Mouse (Mus musculus): ENCODE measurements around the gene Acsl1. TPM values are rescaled to one million over a fixed set of nuclear protein-coding genes. Genes with fewer than 3 reads are reported as not detected.

The Acsl1 gene
- polyA plus RNA-seq (2016; fragmentation: Nextera tagmentation; extraction: Ambion mirVana), result 12.4 and 14.1 TPM in 2 replicates

DNA sequence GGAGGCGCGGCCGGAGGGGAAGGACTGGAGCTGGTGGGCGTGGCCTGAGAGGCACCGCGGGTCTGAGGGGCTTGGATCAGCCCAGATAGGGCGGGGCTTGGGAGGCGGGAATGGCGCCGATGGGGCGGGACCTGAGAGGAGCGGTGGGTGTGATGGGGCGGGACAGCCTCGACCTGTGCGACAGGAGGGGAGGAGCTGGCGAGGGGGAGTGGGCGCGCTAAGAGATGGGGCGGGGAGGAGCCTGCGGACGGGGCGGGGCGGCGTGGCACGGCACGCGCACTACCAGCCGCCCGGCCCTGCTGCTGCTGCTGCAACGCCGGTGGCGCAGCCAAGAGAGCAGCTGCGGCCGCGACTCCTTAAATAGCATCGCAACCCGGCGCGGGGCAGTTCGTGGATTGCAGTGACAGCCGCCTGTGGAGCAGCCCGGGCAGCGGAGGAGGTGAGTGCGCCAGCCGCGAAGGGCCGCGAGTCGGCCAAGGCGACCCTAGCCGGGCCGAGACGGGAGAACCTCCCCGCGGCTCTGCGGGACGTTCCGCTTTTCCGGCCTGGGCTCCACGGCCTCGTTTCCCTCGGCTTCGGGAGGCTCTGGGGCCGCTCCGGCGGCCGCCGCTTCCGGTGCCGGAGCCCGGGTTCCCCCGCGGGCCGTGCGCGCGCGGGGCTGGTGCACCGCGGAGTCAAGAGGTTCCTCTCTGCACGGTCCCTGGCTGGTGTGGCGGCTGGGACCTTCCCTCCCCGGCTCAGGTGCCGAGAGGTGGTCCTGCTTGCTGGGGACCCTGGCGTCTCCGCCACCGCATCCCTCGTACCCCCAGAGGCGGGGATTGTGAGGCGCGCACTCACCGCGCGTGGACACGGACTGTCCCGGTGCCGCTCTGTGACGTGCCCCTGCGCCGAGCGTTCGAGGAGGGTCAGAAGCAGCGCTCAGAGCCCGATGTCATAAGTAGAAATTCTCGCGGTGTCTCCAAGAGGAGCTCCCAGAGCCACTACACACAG is at the start of gene Acsl1:
Acsl1 (plus strand) TSS at position 246 of the 990 bp plus-strand sequence.
- no peaks in the 10 kb centered on the region for H3K9me3 ChIP-seq (replicated peaks)
- H3K36me3 ChIP-seq, result no peaks in the 10 kb centered on the region
- peak within 1 kb of the TSS; percentile 78 for H3K9ac ChIP-seq
- peak within 1 kb of the TSS; percentile 79 for H3K4me3 ChIP-seq
- H3K4me2 ChIP-seq (replicated peaks), result peak within 1 kb of the TSS; percentile 96
- ATAC-seq (ENCODE audit: low FRiP score), result peak; percentile 97
- H3K27me3 ChIP-seq, result peaks cover 14% of the 10 kb centered on the region
- peak within 1 kb of the TSS; percentile 74 for H3K27ac ChIP-seq
- under 1% methylated on average over 90 of the region's 106 CpGs for WGBS
- H3K4me1 ChIP-seq, result peaks cover 5% of the 10 kb centered on the region

DNA sequence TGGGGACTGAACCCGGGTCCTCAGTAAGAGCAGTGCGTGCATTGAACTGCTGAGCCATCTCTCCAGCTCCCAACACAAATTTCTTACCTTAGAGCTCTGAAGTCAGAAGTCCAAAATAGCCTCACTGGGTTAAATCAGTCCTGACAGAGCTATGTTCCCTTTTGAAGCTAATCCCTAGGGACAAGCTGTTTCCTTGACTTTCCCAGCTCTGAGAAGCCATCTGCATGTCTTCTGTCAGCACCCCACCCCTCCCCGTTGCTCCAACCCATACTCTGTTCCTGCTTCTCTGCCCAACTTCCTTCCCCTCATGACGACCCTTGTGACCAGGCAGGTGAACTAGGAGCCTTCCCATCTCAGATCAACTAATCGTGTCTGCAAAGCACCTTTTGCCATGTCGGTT is 49.3 kb upstream of the Acsl1 start:
- no peak overlapping the region for H3K27ac ChIP-seq
- no peak for ATAC-seq (ENCODE audit: low FRiP score)
- H3K9me3 ChIP-seq (replicated peaks), result no peaks in the 10 kb centered on the region
- no peaks in the 10 kb centered on the region for H3K36me3 ChIP-seq
- H3K27me3 ChIP-seq, result no peaks in the 10 kb centered on the region
- H3K4me2 ChIP-seq (replicated peaks), result no peak overlapping the region
- no peak overlapping the region for H3K9ac ChIP-seq
- H3K4me1 ChIP-seq, result no peaks in the 10 kb centered on the region
- no peak overlapping the region for H3K4me3 ChIP-seq
- 76% methylated on average over 6 of the region's 6 CpGs for WGBS

DNA sequence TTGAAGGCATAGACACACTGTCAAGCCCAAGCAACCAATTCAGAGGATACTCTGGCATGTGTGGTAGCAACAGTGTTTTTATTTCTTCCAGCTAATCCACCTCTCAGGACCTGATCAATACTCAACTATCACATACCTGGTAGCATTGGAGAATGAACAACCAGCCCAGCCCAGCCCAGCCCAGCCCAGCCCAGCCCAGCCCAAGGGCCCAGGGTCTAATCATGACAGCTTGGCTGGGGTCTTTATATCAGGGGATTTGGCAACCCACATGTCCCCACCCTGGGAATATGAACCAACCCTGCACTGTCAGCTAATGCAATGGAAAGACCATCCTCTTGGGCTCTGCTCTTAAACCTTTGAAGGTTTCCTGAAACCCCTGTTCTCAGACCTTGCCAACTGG is 42.9 kb upstream of the Acsl1 start:
- Histone ChIP-seq H3K9ac (no peak overlapping the region), H3K27me3 (no peaks in the 10 kb centered on the region), H3K4me2 (replicated peaks) (no peak overlapping the region), H3K27ac (no peak overlapping the region), H3K4me3 (no peak overlapping the region), H3K4me1 (no peaks in the 10 kb centered on the region), H3K9me3 (replicated peaks) (no peaks in the 10 kb centered on the region), H3K36me3 (no peaks in the 10 kb centered on the region)
- ATAC-seq (ENCODE audit: low FRiP score), result no peak

DNA sequence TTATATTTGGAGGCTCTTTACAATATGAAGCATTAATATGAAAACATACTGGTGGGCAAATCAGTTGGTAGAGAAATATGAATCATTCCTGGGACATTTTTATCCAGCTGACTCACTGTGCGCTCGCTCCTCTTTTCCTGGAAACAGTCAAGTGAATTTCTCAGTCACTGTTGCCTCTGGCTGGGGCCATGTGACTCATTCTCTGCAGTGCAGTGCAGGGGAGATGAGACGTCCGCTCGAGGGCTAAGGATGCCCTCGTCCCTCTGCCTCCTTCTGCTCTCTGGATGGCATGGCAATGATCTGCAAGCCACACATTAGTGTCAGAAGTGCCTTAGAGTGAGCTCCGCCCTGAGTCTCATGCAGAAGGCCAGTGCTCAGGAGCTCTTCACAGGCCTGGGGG is 41.0 kb upstream of the Acsl1 start:
- 73% methylated on average over 7 of the region's 7 CpGs for WGBS

DNA sequence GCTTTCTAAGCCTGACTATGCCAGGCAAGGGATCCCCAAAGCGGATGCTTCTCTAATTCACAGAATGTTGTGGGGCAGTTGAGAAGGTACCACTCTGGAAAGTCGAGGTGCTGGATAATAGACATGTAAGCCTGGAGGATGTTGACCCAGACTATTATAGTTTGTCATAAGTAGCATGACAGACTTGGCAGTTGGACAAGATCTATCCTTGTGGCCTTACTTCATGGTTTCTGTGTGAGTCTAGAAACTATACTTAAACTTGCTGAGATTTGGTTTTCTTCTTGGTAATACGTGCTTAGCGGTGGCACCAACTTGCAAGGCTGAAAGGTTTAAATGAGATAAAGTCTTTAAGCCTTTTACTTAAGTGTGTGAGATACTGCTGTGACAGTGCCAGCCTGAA is 38.9 kb upstream of the Acsl1 start:
- no peak for ATAC-seq (ENCODE audit: low FRiP score)
- H3K27ac ChIP-seq, result no peak overlapping the region

More for the DNA sequence above, 41.0 kb upstream of the Acsl1 start:
- Histone ChIP-seq H3K4me1 (no peaks in the 10 kb centered on the region), H3K4me2 (replicated peaks) (no peak overlapping the region), H3K27ac (no peak overlapping the region), H3K27me3 (no peaks in the 10 kb centered on the region), H3K9ac (no peak overlapping the region), H3K36me3 (no peaks in the 10 kb centered on the region), H3K9me3 (replicated peaks) (no peaks in the 10 kb centered on the region), H3K4me3 (no peak overlapping the region)
- no peak for ATAC-seq (ENCODE audit: low FRiP score)

DNA sequence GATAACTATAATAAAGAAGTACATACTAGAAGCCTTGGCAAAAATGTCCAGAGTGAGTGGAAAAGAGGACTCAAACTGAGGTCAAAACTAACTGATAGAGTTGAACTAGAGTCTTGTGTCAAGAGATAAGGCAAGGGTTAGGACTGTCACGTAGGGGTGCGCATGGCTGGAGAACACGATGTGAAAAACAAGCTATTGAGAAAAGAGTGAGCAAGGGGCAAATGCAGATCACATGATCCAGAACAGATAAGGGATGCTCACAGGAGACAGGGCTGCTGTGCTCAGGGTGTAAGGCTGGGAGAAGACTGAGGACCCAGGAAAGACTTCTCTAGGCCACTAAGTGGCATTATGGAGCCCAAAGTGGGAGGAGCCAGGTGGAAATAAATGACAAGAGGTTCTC is 38.3 kb upstream of the Acsl1 start:
- Histone ChIP-seq H3K9me3 (replicated peaks) (no peaks in the 10 kb centered on the region), H3K4me3 (no peak overlapping the region), H3K4me2 (replicated peaks) (no peak overlapping the region), H3K36me3 (no peaks in the 10 kb centered on the region), H3K27ac (no peak overlapping the region), H3K9ac (no peak overlapping the region), H3K4me1 (no peaks in the 10 kb centered on the region), H3K27me3 (no peaks in the 10 kb centered on the region)
- WGBS, result 93% methylated on average over 3 of the region's 3 CpGs
- no peak for ATAC-seq (ENCODE audit: low FRiP score)

More for the DNA sequence above, 38.9 kb upstream of the Acsl1 start:
- H3K27me3 ChIP-seq, result no peaks in the 10 kb centered on the region
- H3K36me3 ChIP-seq, result no peaks in the 10 kb centered on the region
- 90% methylated on average over 4 of the region's 4 CpGs for WGBS
- no peak overlapping the region for H3K4me3 ChIP-seq
- no peaks in the 10 kb centered on the region for H3K4me1 ChIP-seq
- H3K9me3 ChIP-seq (replicated peaks), result no peaks in the 10 kb centered on the region
- no peak overlapping the region for H3K9ac ChIP-seq
- H3K4me2 ChIP-seq (replicated peaks), result no peak overlapping the region

DNA sequence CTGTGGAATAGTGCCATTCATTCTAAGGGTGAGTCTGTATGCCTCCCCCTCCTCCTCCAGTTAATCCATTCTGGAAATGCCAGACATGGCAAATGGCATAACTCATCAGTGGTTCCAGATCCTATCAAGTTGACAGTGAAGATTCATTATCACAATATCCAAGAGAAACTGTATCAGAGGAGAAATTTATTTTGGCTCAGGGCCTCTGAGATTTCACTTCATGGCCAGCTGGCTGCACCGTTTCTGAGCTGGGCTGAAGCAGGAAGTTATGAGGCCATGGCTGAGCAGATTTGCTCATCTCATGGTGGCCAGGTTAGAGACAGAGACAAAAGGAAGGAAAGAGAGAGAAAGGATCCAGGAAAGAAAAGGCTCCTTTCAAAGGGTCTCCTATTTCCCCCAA is 37.2 kb upstream of the Acsl1 start:
- Histone ChIP-seq H3K4me3 (no peak overlapping the region), H3K27ac (no peak overlapping the region), H3K4me2 (replicated peaks) (no peak overlapping the region), H3K9ac (no peak overlapping the region), H3K27me3 (no peaks in the 10 kb centered on the region), H3K4me1 (no peaks in the 10 kb centered on the region), H3K9me3 (replicated peaks) (no peaks in the 10 kb centered on the region), H3K36me3 (no peaks in the 10 kb centered on the region)
- ATAC-seq (ENCODE audit: low FRiP score), result no peak
- 59% methylated on average over 1 of the region's 1 CpGs for WGBS

DNA sequence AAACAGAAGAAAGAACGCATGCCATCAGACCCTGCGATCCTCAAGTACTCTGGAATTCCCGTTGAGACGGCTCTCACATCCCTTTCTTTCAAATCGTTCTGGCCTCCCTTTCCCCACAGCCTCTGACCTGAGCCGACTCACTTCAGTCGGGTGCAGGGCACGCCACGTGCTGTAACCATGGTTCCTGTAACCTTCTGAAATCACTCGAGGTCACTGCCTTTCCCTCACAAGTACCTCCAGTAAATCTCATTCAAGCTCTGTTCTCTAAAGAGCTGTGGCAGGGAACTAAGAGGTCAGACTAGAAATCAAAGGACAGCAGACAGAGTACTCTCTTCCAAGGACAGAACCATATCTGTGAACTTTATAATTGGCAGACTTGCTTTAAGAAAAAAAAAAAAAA is 32.3 kb upstream of the Acsl1 start:
- Histone ChIP-seq H3K9ac (no peak overlapping the region), H3K4me3 (no peak overlapping the region), H3K27ac (no peak overlapping the region), H3K27me3 (no peaks in the 10 kb centered on the region), H3K36me3 (no peaks in the 10 kb centered on the region), H3K4me2 (replicated peaks) (no peak overlapping the region), H3K9me3 (replicated peaks) (no peaks in the 10 kb centered on the region), H3K4me1 (no peaks in the 10 kb centered on the region)
- WGBS, result 68% methylated on average over 10 of the region's 10 CpGs
- ATAC-seq (ENCODE audit: low FRiP score), result no peak

DNA sequence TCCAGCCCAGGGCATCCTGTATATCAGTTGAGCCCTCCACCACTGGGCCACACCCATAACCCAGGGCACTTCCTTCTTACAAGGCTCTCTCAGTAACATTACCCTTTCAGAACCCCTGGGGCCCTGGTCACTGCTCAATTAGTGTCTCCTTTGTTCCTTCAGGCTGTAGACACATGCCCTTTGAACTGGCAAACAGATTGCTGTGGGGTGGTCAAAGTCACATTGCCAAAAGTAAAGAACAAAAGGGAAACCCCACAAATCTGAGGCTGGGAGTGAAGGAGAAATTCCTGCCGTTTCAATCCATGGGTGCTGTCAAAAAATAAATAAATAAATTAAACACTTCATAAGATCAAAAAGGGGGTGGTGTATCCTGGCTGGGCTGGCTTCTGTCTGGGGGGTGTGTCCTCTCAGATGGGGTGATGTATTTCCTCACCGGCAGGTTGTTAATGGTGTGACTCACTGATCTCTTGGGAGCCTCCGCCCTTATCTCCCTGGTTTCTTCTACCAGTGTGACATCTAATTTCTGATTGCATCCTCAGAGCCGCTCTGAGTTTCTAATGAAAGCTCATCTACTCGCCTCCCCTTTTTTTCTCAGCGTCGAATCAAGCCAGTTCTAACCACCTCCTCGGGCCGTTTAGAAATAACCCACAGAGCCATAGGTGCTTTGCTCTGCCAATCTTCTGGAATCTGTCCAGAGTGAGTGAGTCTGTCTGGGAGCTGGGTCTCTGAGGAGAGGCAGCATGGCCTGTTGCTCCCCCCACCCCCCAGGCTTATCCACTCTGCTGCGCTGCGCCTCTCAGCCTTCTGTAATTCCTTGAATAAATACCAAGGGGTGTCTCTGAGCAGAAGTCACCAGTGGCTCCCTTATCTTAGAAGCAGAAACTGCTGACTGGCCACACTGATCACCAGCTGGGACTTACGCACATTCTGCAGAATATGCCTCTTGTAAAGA is 24.6 kb upstream of the Acsl1 start:
- ATAC-seq (ENCODE audit: low FRiP score), result no peak
- H3K27me3 ChIP-seq, result peaks cover 2% of the 10 kb centered on the region; the same call in 1 of the 2 replicates
- 44% methylated on average over 12 of the region's 12 CpGs for WGBS

DNA sequence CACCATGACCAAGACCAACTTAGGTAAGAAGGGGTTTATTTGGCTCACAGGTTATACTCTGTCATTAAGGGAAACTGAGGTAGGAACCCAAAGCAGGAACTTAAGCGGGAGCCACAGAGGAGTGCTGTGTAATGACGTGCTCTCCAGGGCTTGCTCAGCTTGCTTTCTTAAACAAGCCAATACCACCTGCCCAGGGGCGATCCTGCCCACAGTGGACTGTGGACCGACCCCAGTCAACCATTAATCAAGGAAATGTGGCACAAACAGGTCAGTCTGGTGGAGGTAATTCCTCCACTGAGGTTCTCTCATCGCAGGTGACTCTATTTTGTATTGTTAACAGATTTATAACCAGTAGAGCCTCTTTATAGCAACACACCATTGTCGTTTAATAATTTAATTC is 23.5 kb upstream of the Acsl1 start:
- H3K4me3 ChIP-seq, result no peak overlapping the region
- no peak overlapping the region for H3K27ac ChIP-seq
- WGBS, result 86% methylated on average over 6 of the region's 6 CpGs
- no peak overlapping the region for H3K4me2 ChIP-seq (replicated peaks)
- no peaks in the 10 kb centered on the region for H3K9me3 ChIP-seq (replicated peaks)
- no peak overlapping the region for H3K9ac ChIP-seq
- no peak for ATAC-seq (ENCODE audit: low FRiP score)
- no peaks in the 10 kb centered on the region for H3K36me3 ChIP-seq
- H3K4me1 ChIP-seq, result no peaks in the 10 kb centered on the region
- H3K27me3 ChIP-seq, result peaks cover 2% of the 10 kb centered on the region; the same call in 1 of the 2 replicates

More for the DNA sequence above, 24.6 kb upstream of the Acsl1 start:
- Histone ChIP-seq H3K4me2 (replicated peaks) (no peak overlapping the region), H3K9ac (no peak overlapping the region), H3K9me3 (replicated peaks) (no peaks in the 10 kb centered on the region), H3K36me3 (no peaks in the 10 kb centered on the region), H3K4me3 (no peak overlapping the region), H3K4me1 (no peaks in the 10 kb centered on the region), H3K27ac (no peak overlapping the region)

DNA sequence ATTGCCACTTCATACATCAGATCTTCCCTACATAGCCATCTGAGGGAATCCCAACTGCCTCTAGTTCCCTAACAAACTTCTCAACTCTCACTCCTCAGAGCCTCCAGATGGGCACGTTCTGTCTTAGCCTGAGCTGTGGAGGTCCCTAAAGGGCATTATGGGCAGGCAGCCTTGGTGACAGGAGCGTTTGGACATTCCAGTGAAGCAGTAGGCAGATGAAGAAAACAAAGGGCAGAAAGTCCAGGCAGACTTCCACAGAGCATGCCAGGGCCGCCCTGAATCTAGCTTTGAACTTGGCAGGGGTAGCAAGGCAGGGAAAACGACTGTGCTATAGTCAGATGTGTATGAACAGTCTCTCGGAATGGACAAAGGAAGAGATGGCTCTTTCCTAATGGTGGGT is 22.2 kb upstream of the Acsl1 start:
- H3K4me3 ChIP-seq, result no peak overlapping the region
- H3K9me3 ChIP-seq (replicated peaks), result no peaks in the 10 kb centered on the region
- no peaks in the 10 kb centered on the region for H3K4me1 ChIP-seq
- peaks cover 2% of the 10 kb centered on the region; the same call in 1 of the 2 replicates for H3K27me3 ChIP-seq
- no peaks in the 10 kb centered on the region for H3K36me3 ChIP-seq
- WGBS, result 81% methylated on average over 5 of the region's 5 CpGs
- H3K9ac ChIP-seq, result no peak overlapping the region
- no peak overlapping the region for H3K27ac ChIP-seq
- no peak overlapping the region for H3K4me2 ChIP-seq (replicated peaks)
- no peak for ATAC-seq (ENCODE audit: low FRiP score)

DNA sequence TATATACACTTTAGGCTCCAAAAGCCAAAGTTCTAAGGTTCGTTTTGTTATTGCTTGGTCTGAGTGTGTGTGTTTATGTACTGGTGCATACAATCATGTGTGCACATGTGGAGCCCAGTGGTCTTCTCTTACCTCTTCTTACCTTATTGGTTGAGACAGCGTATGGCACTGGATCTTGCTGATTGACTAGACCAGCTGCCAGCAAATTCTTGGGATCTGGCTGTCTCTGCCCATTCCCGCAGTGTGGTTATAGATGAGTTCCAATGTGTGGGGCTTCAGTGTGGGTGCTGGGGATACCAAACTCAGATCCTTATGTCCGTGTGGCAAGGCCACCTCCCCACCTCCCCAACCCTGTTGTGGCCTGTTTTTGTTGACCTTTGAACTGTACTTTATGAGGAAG is 21.8 kb upstream of the Acsl1 start:
- Histone ChIP-seq H3K9ac (no peak overlapping the region), H3K9me3 (replicated peaks) (0 out of 2 replicates have a peak, but pooled peaks cover under 1% of the 10 kb centered on the region), H3K27me3 (peaks cover 2% of the 10 kb centered on the region; the same call in 1 of the 2 replicates), H3K36me3 (no peaks in the 10 kb centered on the region), H3K4me2 (replicated peaks) (no peak overlapping the region), H3K27ac (no peak overlapping the region), H3K4me3 (no peak overlapping the region), H3K4me1 (no peaks in the 10 kb centered on the region)
- 87% methylated on average over 4 of the region's 4 CpGs for WGBS
- ATAC-seq (ENCODE audit: low FRiP score), result no peak
